Mouse (Mus musculus) thymus, postnatal 4 days (tissue): ENCODE results near the gene Sparc.
"Not testable (repeated sequence)": the region's sequence is repeated elsewhere in the genome, so short reads cannot be mapped to it uniquely, and the experiment has no call there.

ENCODE experiments used
- DNase-seq: peaks from one replicate; pipeline ENCODE4 v3.0.0; 2021

The Sparc gene

DNA sequence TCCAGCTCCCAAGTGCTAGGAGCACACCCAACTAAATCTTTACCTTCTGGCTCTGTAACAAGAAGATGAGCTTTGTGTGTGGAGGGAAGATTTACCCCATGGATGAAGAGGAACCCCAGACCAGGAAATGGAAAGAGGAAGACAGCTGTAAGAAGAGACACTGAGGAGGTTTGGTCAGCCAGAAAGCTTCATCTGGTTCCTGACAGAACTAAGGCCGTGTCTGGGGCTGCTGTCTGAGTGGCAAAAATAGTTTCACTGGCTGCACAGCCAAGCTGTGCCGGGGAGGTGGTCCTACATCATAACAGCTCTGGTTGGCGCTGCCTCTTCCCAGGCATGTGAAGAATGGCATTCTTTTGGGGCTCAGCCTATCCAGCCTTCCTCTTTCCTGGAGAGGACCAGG is 10.0 kb upstream of the Sparc start:
- DNase-seq = no peak

GRCm38 (mm10) chr11:55429973-55430372 is 7.0 kb upstream of the Sparc start:
- no peak for DNase-seq

GRCm38 (mm10) chr11:55428186-55429012 is 5.4 kb upstream of the Sparc start:
- no peak for DNase-seq

DNA sequence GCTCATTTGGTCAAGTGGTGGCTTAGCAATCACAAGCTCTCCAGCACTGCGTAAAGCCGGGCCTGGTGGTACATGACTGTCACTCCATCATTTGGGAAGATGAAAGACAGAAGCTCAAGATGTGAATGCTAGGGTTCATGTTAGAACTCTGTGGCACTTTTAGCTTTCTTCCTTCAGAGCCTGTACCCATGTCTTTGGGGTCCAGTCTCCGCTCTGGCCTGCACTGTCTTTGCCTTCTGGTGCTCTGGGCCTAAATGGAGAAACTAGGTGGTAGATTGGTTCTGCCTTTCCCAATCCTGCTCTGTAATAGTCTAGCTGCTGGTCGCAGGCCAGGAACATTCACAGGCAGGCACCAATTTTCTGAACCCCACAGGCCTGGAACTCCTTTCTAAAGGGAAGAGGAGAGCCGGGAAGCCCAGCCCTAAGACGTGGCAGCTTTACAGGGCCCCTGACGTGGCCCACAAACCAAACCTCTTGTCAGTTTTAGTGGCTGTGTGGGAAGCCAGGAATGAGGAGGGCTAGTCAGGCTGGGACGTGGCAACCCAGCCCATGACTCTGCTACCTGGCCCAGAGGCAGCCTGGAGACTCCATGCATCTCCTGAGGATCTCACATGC is 1.9 kb upstream of the Sparc start:
- no peak for DNase-seq

GRCm38 (mm10) chr11:55423756-55424155 is 773 bp upstream of the Sparc start:
- DNase-seq = no peak

DNA sequence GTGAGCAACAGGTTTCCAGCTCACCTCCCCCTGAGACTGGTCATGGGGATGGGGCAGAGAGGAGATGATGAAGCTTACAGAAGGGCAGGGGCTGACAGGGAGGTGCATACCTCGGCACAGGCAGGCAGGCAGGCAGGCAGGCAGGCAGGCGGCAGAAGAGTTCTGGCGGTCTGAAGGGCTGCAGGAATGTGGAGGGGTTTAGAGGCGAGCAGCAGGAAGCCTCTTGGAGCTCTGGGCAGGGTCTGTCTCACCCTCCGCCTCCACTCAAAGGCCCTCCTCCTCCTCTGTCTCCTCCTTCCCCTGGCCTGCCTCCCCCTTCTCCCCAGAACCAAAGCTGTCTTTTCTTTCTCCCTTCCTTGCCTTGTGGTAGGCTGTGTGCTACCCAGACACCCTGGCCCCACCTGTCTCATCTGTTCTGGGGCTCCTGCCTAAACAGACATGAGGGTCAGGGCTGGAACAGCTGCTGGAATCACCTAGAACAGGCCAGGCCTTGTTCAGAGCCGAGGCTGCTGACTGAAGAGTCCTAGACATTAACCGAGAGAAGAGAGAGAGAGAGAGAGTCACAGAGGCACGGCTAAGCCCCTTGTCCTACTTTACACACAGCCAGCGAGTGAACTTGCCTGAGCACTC is 3.2 kb downstream of the Sparc start:
- no peak for DNase-seq

DNA sequence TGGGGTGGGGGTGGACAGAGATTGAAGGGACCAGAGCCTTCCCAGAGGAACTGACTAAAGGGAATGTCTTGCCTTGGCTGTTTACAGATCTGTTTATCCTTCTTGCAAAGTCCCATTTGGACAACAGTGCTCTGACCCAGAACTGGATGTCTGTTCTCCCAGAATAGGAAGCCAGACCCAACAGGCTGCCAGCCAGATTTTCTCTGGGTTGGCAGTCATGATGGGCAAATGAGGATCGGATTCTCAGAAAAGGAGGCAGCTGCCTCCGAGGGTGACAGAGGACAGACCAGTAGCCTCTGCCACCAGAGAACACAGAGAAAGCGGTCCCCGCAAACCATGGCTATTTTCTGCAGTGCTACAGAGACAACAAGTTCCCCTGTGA is 3.7 kb downstream of the Sparc start:
- DNase-seq = no peak

DNA sequence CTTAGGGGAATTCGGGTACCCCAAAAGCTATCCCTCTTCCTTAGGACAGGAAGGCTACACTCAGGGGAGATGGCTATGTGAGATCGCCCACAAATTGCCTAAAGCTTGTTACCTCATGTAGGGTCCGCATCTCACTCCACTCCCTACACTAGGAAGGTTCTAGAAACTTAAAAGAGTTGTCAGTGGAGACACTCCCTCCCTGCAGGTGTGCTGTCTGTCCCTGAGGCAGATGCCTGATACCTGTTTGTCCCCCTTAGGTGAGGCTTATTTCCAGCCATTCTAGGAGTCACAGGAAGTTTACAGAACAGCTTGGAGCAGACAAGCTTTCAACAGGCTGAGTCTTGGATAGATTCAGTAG is 4.3 kb downstream of the Sparc start:
- no peak for DNase-seq

- no peak for DNase-seq
Observed at GRCm38 (mm10) chr11:55417898-55418703, 4.9 kb downstream of the Sparc start.

DNA sequence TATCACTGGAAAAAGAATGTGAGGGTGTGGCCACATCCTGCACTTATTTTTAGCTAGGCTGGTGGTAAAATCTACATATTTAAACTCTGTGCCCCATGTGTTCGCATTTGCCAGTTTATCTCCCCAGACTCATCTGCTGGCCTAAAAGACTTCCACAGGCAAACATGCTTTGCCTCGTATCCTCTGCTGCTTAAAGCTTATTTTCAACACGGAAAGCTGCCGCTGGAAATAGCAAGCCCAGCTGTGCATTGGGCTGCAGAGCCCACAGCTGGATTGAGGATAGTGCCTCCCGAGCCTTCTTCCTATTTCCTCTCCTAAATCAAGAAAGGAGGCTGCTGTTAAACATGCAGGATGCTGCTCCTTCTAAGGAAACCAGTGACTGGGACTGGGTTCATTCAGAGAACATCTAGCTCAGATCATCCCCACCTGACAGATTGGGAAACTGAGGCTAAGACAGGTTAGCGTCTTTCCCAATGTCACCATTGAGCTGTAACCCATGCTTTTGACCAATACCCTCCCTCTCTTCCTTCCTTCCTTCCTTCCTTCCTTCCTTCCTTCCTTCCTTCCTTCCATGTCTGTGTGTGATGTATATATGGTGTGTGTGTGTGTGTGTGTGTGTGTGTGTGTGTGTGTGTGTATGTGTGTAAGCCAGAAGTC is 6.2 kb downstream of the Sparc start:
- DNase-seq = no peak

GRCm38 (mm10) chr11:55415731-55416130 is 7.3 kb downstream of the Sparc start:
- not testable (repeated sequence) for DNase-seq

DNA sequence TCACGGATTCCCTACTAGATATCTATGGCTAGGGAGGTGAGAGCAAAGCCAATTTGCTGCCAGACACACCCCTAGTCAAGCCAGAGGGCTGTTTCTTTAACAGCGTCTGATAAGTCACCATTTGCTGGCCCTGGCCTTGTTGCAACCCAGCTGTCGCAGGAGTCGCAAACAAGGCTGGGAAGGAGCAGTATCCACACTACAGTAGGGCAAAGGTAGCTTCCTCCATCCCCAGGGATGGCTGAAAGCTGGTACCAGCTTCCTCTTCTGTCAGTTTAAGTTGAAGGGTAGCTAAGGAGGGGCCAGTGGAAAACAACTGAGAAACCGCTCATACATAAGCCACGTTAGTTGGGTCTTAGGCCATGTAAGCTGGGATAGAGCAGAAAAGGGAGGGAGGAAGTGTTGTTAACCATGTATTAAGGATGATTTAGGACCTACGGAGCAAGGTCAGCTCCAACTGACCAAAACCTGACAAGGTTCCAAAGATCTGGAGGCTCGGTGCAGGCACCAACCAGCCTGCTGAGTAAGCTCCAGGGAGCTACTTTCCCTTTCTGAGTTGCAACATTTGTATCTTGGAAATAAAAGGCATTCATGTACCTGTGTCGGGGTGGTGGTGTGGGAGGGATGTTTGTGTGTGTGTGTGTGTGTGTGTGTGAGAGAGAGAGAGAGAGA is 7.8 kb downstream of the Sparc start:
- no peak for DNase-seq

DNA sequence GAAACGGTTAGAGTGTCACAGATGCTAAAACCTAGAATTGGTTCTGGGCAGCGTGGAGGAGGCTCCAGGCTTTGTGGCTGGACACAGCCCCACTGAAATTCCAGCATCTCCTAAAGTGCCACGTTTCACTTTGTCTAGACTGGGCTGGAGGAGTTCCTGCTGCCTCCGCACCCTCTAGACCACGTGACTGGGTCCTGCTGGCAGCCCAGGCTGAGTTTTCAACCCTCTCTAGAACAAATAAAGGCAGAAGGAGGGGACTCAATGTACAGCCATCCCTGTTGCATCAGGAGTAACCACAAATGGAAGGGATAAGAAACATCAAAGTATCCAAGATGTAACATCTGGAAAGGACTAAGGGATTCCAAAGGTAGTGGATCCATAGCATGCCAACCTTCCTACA is 8.7 kb downstream of the Sparc start:
- DNase-seq = no peak

- DNase-seq = no peak
Observed at GRCm38 (mm10) chr11:55413416-55413796, 9.6 kb downstream of the Sparc start.

DNA sequence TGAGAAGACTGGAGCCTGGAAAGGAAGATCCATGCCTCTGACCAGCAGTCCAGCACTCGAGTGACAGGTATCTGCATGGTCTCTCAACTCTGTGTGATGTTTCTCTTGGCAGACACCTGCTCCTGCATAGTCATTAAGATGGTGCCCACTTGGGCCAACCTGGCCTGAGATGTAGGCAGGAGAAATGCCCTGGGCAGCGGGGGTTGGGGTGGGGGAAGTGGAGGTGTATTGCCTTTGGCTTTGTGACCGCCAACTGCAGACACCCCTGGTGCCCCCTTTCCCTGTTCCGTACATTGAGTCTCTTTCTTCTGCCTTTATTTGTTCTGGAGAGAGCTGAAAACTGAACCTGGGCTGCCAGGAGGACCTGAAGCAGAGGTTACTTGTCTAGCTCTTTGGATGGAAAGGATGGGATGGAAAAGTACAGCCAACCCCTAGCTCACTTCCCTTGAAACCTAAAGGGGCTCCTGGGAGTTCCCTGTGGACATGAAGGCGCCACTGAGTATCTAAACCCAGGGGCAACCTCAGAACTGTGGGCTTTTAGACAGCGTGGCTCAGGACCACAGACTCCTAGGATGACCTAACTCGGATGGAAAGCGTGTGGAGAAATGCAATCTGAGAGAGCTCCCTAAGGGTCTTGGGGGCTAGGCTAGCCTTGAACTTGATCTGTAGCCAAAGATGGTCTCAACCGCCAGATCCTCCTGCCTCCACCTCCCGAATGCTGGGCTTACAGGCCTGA is 10.1 kb downstream of the Sparc start:
- no peak for DNase-seq

DNA sequence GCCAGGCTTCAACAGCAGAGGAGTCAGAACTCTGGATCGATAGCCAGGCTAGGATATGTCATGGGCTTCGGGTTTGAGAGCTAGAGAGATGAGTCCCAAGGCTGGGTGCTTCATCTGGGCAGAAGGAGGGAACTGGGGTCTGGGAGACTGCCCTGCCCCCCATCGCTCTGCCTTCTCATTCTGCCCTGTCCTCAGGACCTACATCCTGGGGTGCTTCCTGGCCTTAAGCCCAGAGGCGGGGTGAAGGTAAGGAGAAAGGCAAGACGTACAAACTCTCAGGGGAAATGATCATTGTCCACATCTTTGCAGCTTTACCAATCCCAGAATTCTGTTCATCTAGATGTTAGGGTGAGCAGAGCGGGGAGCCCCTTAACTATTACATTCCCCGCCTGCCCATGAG is 10.9 kb downstream of the Sparc start:
- DNase-seq = no peak

GRCm38 (mm10) chr11:55410502-55410901 is 12.5 kb downstream of the Sparc start:
- DNase-seq = no peak

GRCm38 (mm10) chr11:55410005-55410404 is 13.0 kb downstream of the Sparc start:
- DNase-seq = no peak

DNA sequence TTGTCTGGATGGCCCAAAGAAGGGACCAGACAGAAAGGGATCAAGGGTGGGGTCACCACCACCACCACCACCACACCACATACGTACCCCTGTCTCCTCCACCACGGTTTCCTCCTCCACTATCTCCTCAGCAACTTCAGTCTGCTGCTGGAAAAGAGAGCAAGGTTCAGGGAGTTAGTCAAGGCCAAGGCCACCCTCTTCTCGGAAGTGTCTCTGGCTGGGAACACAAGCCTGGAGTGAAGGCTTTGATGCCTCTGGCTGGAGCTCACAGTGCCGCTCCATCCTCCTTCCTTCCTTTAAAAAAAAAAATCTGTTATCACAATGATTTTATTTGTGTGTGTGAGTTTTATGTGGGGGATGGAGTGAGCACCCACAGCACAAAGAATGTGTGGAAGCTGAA is 15.8 kb downstream of the Sparc start:
- DNase-seq = no peak

GRCm38 (mm10) chr11:55405601-55406469 is 17.1 kb downstream of the Sparc start:
- DNase-seq = no peak
